Mouse (Mus musculus) spleen, adult 18-20 months (tissue): ENCODE results near the gene Tmod3.
"Not testable (repeated sequence)": the region's sequence is repeated elsewhere in the genome, so short reads cannot be mapped to it uniquely, and the experiment has no call there.

Experiments used
- DNase-seq, 2 experiments: peaks; one replicate each; pipeline ENCODE4 v3.0.0; 2022; ENCODE audit warnings: mixed read lengths in 2 of 2

Tmod3 gene

GRCm38 (mm10) chr9:75494407-75495005, 65.0 kb downstream of the Tmod3 start:
- DNase-seq = no peak

GRCm38 (mm10) chr9:75488255-75488654, 71.2 kb downstream of the Tmod3 start:
- DNase-seq = not testable (repeated sequence)

GRCm38 (mm10) chr9:75485231-75485630, 74.2 kb downstream of the Tmod3 start:
- no peak for DNase-seq

GRCm38 (mm10) chr9:75480536-75481075, 78.9 kb downstream of the Tmod3 start:
- no peak for DNase-seq

- no peak for DNase-seq
Observed at GRCm38 (mm10) chr9:75479106-75479725, 80.2 kb downstream of the Tmod3 start.

GRCm38 (mm10) chr9:75477212-75477611, 82.2 kb downstream of the Tmod3 start:
- no peak for DNase-seq

- no peak for DNase-seq
Observed at GRCm38 (mm10) chr9:75468297-75468696, 91.2 kb downstream of the Tmod3 start.

GRCm38 (mm10) chr9:75467581-75467980, 91.9 kb downstream of the Tmod3 start:
- no peak for DNase-seq

GRCm38 (mm10) chr9:75466641-75467040, 92.8 kb downstream of the Tmod3 start:
- DNase-seq = no peak

- DNase-seq = no peak
Observed at GRCm38 (mm10) chr9:75465856-75466255, 93.6 kb downstream of the Tmod3 start.

GRCm38 (mm10) chr9:75463050-75463660, 96.3 kb downstream of the Tmod3 start:
- no peak for DNase-seq

- no peak for DNase-seq
Observed at GRCm38 (mm10) chr9:75455684-75456083, 103.8 kb downstream of the Tmod3 start.

- no peak for DNase-seq
Observed at GRCm38 (mm10) chr9:75453994-75454393, 105.5 kb downstream of the Tmod3 start.

- DNase-seq = no peak
Observed at GRCm38 (mm10) chr9:75448021-75448420, 111.4 kb downstream of the Tmod3 start.
